Mouse (Mus musculus): Measurements from ENCODE around the gene Pbx4. TPM values are rescaled to one million over a fixed set of nuclear protein-coding genes. Genes with fewer than 3 reads are reported as not detected.

Pbx4 gene
- total RNA-seq, 1 experiment from 2014 or later: 9.8 TPM

DNA sequence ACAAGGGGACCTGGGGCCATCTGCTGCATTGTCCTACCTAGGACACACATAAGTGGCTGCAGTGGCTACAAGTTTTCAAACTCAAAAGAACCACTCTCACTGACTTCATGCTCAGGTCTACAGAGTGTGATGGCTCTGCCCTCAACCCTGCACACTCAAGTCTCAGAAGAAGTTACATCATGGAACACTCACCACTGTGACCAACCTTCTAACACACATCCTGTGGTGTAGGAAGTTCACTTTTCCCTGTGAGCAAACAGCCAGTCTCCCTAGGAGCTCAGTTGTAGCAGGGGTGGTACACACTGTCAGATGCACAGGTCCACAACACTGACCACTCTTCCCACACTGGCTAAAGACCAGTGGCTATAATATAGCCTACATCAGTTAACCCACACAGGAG lies 86.2 kb downstream of the Pbx4 start:
- ATAC-seq (ENCODE audit: extremely low read depth, insufficient number of reproducible peaks, low FRiP score, poor library complexity, severe bottlenecking): no peak

DNA sequence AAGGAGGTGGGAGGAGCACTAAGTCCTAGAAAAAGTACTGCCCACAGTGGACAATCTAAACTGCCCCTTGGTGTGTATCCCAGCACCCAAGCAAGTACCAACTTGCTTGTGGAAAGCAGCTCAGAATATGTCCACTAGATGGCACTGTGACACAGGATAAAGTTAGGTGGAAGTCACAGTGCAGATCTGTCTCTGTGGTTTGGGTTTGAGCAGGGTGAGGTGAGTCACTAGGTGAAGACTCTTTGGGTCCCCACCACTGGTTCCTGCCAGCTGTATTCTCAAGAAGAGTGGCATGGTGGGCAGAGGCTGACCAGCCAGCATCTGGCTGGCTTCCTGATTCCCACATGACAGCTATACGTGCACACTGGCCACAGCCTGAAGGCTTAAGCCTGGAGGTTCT lies 86.7 kb downstream of the Pbx4 start:
- ATAC-seq (ENCODE audit: extremely low read depth, insufficient number of reproducible peaks, low FRiP score, poor library complexity, severe bottlenecking): peak; percentile 75

DNA sequence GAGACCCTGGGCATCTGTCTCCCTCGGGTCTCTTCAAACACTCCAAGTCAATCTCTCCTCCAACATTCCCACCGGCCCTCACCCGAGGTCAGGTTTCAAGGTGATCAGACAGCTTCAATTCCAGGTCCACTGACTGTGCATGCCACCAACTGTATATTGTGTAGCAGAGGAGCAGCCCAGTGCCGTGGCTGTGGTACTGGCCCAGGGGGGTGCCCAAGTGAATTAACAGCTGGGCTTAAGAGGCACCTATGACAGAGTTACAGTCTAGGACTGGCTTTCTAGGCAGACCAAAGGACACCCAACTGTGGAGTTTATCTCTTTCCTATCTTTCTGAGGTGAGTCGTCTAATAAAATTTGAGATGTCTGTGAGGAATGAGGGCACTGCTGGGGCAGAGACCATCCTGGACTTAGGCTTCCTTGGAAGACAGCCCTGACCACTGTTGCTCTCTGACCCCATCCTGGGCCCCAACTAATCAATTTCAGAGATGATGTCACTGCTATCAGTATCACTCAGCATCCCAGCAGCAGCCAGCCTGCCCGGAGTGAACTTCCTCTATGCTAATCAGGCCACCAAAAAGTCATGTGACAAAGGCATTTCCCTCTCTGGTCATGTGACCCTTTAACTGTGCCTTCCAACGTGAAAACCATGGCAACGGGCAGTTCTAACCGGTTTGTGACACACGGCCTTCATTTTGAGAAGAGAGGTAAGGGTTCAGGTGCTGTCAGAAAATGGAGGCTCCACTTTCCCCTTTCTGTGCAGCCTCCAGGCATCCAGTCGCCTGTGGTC lies 87.8 kb downstream of the Pbx4 start:
- peak; percentile 81 for ATAC-seq (ENCODE audit: extremely low read depth, insufficient number of reproducible peaks, low FRiP score, poor library complexity, severe bottlenecking)

DNA sequence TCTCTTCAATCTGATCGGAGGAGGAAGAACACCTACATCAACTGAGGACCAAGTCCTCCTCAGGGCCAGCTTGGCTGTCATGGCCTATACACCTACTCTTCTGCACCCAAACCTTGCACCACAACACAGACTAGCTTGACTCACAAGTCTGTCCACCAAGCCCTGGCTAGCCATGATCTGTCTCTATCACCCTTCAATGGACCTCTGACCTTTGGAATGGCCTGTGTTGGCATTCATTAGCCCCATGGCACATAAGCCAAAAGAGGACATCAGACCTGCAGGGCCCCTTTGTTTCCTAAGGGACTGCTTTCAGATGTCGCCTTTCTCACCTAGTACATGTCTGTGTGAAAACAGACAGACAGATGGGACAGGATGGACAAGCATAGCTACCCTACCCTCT lies 88.8 kb downstream of the Pbx4 start:
- no peak for ATAC-seq (ENCODE audit: extremely low read depth, insufficient number of reproducible peaks, low FRiP score, poor library complexity, severe bottlenecking)

Other genes with a start within 250 kb of the Pbx4 start
- 27.4 and 29.7 TPM in 2 replicates for gene Zfp868, start 206.9 kb upstream of the Pbx4 start, total RNA-seq (2017)
- gene Zfp964, start 178.0 kb upstream of the Pbx4 start, total RNA-seq (2017): 0.98 and 1.6 TPM in 2 replicates
- 62.8 and 72.8 TPM in 2 replicates for gene Zfp869, start 121.8 kb upstream of the Pbx4 start, total RNA-seq (2017)
- 8.8 and 11.2 TPM in 2 replicates for gene Zfp963, start 82.5 kb upstream of the Pbx4 start, total RNA-seq (2017)
- not detected in 2 replicates for gene Gm20422, start 57.6 kb upstream of the Pbx4 start, total RNA-seq (2017)
- gene Atp13a1, start 41.3 kb upstream of the Pbx4 start, total RNA-seq (2017): 22.3 and 24.7 TPM in 2 replicates
- gene Zfp866, start 41.3 kb upstream of the Pbx4 start, total RNA-seq (2017): 54.3 and 55.7 TPM in 2 replicates
- 265 and 326 TPM in 2 replicates for gene Gmip, start 23.8 kb upstream of the Pbx4 start, total RNA-seq (2017)
- 3.7 and 4.7 TPM in 2 replicates for gene Lpar2, start 10.1 kb upstream of the Pbx4 start, total RNA-seq (2017)
- gene Cilp2, start 55.2 kb downstream of the Pbx4 start, total RNA-seq (2017): not detected in 2 replicates
- gene Tssk6, start 69.7 kb downstream of the Pbx4 start, total RNA-seq (2017): 0.93 and 1.7 TPM in 2 replicates
- 55.9 and 58.3 TPM in 2 replicates for gene Ndufa13, start 70.1 kb downstream of the Pbx4 start, total RNA-seq (2017)
- gene Yjefn3, start 70.2 kb downstream of the Pbx4 start, total RNA-seq (2017): 0.61 TPM in 1 of 2 replicates, not detected in the other
- 52.6 and 64.2 TPM in 2 replicates for gene Gatad2a, start 163.9 kb downstream of the Pbx4 start, total RNA-seq (2017)
- 104 and 111 TPM in 2 replicates for gene Mau2, start 210.2 kb downstream of the Pbx4 start, total RNA-seq (2017)
- 46.8 and 51.9 TPM in 2 replicates for gene Sugp1, start 210.3 kb downstream of the Pbx4 start, total RNA-seq (2017)
- gene Tm6sf2, start 240.4 kb downstream of the Pbx4 start, total RNA-seq (2017): 0.74 and 0.93 TPM in 2 replicates

Measured in neutrophil, adult 5-6 weeks (primary cell).